Mouse (Mus musculus) liver, embryonic 13.5 days (tissue): ENCODE measurements at regions not wholly inside any gene's neighbourhood (a gene's known extent, or its start where the extent isn't known, plus 50 kb on each side); places are given as distances from the start of the nearest gene placed in this dataset.

Experiments used
- ATAC-seq: fragments of 200-750 bp; cut with Nextera tagmentation; 2 replicates; pipeline ENCODE4 v1.8.0; 2017; ENCODE audit warnings: low read depth, mild to moderate bottlenecking, moderate number of reproducible peaks, moderate library complexity
- DNase-seq: peaks from one replicate; pipeline ENCODE4 v3.0.0; 2022
- H3K27ac ChIP-seq: fragments of 300-500 bp; sonication (generic); 2 replicates; pipeline ENCODE4 v1.5.1; 2015; ENCODE audit warnings: moderate library complexity, mild to moderate bottlenecking, inconsistent platforms
- H3K27me3 ChIP-seq: fragments of 300-500 bp; sonication (generic); 2 replicates; pipeline ENCODE4 v1.6.1; 2015; ENCODE audit warnings: mild to moderate bottlenecking, inconsistent platforms
- H3K36me3 ChIP-seq: fragments of 300-500 bp; sonication (generic); 2 replicates; pipeline ENCODE4 v1.6.1; 2015; ENCODE audit warnings: mild to moderate bottlenecking, inconsistent platforms
- H3K4me1 ChIP-seq: fragments of 300-500 bp; sonication (generic); replicated peaks from 2 replicates; pipeline ENCODE4 v1.6.1; 2015; ENCODE audit warnings: inconsistent platforms
- H3K4me2 ChIP-seq: fragments of 300-500 bp; sonication (generic); 2 replicates; pipeline ENCODE4 v1.6.1; 2015; ENCODE audit warnings: inconsistent platforms, mild to moderate bottlenecking, moderate library complexity
- H3K4me3 ChIP-seq: fragments of 300-500 bp; sonication (generic); replicated peaks from 2 replicates; pipeline ENCODE4 v1.5.1; 2015; ENCODE audit warnings: mild to moderate bottlenecking, inconsistent platforms
- H3K9ac ChIP-seq: fragments of 300-500 bp; sonication (generic); 2 replicates; pipeline ENCODE4 v1.6.1; 2015; ENCODE audit warnings: mild to moderate bottlenecking, inconsistent platforms
- H3K9me3 ChIP-seq: fragments of 300-500 bp; sonication (generic); replicated peaks from 2 replicates; pipeline ENCODE4 v1.6.1; 2016; ENCODE audit warnings: inconsistent platforms
- WGBS: fragments of 180-500 bp; shearing (Covaris S2); methylation state at CpG from one replicate; pipeline ENCODE4 v1.1.7; 2015; ENCODE audit not compliant: insufficient replicate concordance; 5-methylcytosine and 5-hydroxymethylcytosine counted together

GRCm38 (mm10) chr2:115512891-115513290 is 68.6 kb upstream of the BC052040 start:
- no peaks in the 10 kb centered on the region for H3K36me3 ChIP-seq
- H3K27me3 ChIP-seq = no peaks in the 10 kb centered on the region
- no peaks in the 10 kb centered on the region for H3K9me3 ChIP-seq
- no peak overlapping the region for H3K4me2 ChIP-seq
- no peak overlapping the region for H3K9ac ChIP-seq
- 59% methylated on average over 8 of the region's 8 CpGs for WGBS
- ATAC-seq (no peak), DNase-seq (no peak)
- no peak overlapping the region for H3K4me3 ChIP-seq
- no peak overlapping the region for H3K27ac ChIP-seq
- H3K4me1 ChIP-seq = 0 out of 2 replicates have a peak, but pooled peaks cover 2% of the 10 kb centered on the region

DNA sequence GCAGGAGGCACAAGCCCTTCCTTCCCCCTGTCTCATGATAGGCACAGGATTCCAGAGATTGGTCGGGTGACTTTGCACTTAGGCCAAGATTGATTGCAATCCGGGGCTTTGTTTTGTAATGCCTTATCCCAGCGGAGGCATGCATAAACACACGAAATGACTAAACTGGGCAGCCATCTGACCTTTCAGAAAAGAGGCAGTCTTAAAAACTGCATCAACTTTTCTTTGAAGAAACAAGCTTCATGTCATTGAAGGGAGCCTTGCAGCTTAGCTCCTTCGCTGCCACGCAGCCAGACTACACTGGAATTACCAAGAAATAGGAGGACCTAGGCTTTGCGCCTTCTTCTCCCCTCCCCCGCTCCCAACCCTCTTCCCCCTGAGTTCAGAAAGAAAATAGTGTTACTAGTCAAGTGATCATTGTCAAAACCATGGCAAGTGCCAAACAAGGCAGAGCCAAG is 67.7 kb upstream of the BC052040 start:
- Histone ChIP-seq H3K27me3 (no peaks in the 10 kb centered on the region), H3K36me3 (no peaks in the 10 kb centered on the region), H3K4me2 (no peak overlapping the region), H3K9me3 (no peaks in the 10 kb centered on the region), H3K4me1 (0 out of 2 replicates have a peak, but pooled peaks cover 2% of the 10 kb centered on the region), H3K27ac (no peak overlapping the region), H3K4me3 (no peak overlapping the region), H3K9ac (no peak overlapping the region)
- ATAC-seq (no peak), DNase-seq (no peak)
- WGBS = 30% methylated on average over 8 of the region's 8 CpGs

DNA sequence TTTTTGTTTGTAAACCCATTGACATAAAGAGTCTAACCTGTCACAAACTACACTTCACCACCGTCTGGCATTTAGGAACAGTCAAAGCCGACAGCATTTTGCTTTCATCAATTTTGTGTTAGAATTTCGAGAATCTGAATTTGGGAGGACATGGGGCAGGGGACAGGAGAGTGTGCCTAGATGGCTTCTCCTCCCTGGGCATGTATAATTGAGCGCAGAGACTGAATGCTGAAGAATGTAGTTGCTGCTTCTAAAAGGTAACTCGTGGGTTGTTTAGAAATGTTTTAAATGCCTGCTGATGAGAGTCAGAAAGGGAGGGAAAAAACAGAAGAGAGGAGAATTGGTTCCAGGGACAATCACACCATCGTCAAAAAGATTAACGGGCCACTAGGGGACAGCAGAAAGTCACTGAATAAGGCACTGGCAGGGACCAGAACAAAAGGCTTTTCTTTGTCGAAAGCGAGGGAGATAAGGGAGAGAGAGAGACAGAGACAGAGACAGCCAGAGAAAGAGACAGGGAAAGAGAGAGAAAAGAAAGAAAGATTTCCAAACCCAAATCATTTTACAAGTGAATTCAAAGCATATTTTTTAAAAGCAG is 66.6 kb upstream of the BC052040 start:
- Histone ChIP-seq H3K4me3 (no peak overlapping the region), H3K27me3 (no peaks in the 10 kb centered on the region), H3K4me2 (no peak overlapping the region), H3K36me3 (no peaks in the 10 kb centered on the region), H3K4me1 (0 out of 2 replicates have a peak, but pooled peaks cover 2% of the 10 kb centered on the region), H3K27ac (no peak overlapping the region), H3K9me3 (no peaks in the 10 kb centered on the region), H3K9ac (no peak overlapping the region)
- DNase-seq (no peak), ATAC-seq (no peak)
- 17% methylated on average over 9 of the region's 9 CpGs for WGBS

GRCm38 (mm10) chr2:115515470-115515869 is 66.0 kb upstream of the BC052040 start:
- no peak overlapping the region for H3K4me3 ChIP-seq
- no peaks in the 10 kb centered on the region for H3K36me3 ChIP-seq
- no peak overlapping the region for H3K27ac ChIP-seq
- no peak overlapping the region for H3K9ac ChIP-seq
- 0 out of 2 replicates have a peak, but pooled peaks cover 2% of the 10 kb centered on the region for H3K4me1 ChIP-seq
- no peaks in the 10 kb centered on the region for H3K9me3 ChIP-seq
- H3K4me2 ChIP-seq = no peak overlapping the region
- ATAC-seq = no peak
- H3K27me3 ChIP-seq = no peaks in the 10 kb centered on the region
- whole genome bisulfite sequencing = 57% methylated on average over 6 of the region's 6 CpGs
- no peak for DNase-seq

DNA sequence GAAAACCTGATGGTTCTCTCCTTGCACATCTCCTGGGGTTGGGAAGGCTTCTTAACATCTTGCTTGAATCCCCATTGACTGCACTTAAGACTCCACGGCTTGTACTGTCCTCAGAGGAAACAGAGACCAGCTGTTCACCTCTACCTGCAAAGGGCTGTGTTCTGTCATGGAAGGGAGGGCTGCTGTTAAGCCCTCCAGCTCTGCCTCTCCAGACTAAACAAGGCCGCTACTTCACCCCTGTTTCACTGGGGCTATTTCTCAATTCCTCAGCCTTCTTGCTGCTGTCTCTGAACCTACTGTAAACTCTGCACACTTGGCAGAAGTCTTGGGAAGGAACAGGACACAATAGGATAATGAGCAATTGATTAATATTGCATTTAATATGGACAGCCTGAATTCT is 64.7 kb upstream of the BC052040 start:
- WGBS = 52% methylated on average over 2 of the region's 2 CpGs
- no peaks in the 10 kb centered on the region for H3K27me3 ChIP-seq
- no peak for ATAC-seq
- H3K4me1 ChIP-seq = 0 out of 2 replicates have a peak, but pooled peaks cover 2% of the 10 kb centered on the region
- H3K27ac ChIP-seq = no peak overlapping the region
- H3K36me3 ChIP-seq = no peaks in the 10 kb centered on the region
- H3K9me3 ChIP-seq = no peaks in the 10 kb centered on the region
- DNase-seq = no peak
- no peak overlapping the region for H3K4me3 ChIP-seq
- H3K4me2 ChIP-seq = no peak overlapping the region
- H3K9ac ChIP-seq = no peak overlapping the region

GRCm38 (mm10) chr2:115519974-115520373 is 61.5 kb upstream of the BC052040 start:
- no peaks in the 10 kb centered on the region for H3K4me1 ChIP-seq
- no peak overlapping the region for H3K9ac ChIP-seq
- ATAC-seq = 0 out of 2 replicates have a peak, but pooled peaks have one; percentile 36
- no peak overlapping the region for H3K27ac ChIP-seq
- no peak overlapping the region for H3K4me2 ChIP-seq
- H3K36me3 ChIP-seq = no peaks in the 10 kb centered on the region
- no peaks in the 10 kb centered on the region for H3K27me3 ChIP-seq
- no peak overlapping the region for H3K4me3 ChIP-seq
- no peak for DNase-seq
- WGBS = 57% methylated on average over 5 of the region's 5 CpGs
- no peaks in the 10 kb centered on the region for H3K9me3 ChIP-seq

- Histone ChIP-seq H3K36me3 (no peaks in the 10 kb centered on the region), H3K27ac (no peak overlapping the region), H3K4me2 (no peak overlapping the region), H3K9ac (no peak overlapping the region), H3K4me3 (no peak overlapping the region), H3K27me3 (no peaks in the 10 kb centered on the region), H3K4me1 (no peaks in the 10 kb centered on the region), H3K9me3 (no peaks in the 10 kb centered on the region)
- ATAC-seq (peak; percentile 55), DNase-seq (no peak)
- 46% methylated on average over 10 of the region's 10 CpGs for WGBS
These were observed 60.9 kb upstream of the BC052040 start for GRCm38 (mm10) chr2:115520413-115521139.

GRCm38 (mm10) chr2:115529878-115530277 is 51.6 kb upstream of the BC052040 start:
- no peaks in the 10 kb centered on the region for H3K4me1 ChIP-seq
- H3K9ac ChIP-seq = no peak overlapping the region
- 71% methylated on average over 2 of the region's 2 CpGs for WGBS
- ATAC-seq = no peak
- no peak for DNase-seq
- no peak overlapping the region for H3K4me2 ChIP-seq
- no peaks in the 10 kb centered on the region for H3K9me3 ChIP-seq
- H3K4me3 ChIP-seq = no peak overlapping the region
- no peaks in the 10 kb centered on the region for H3K27me3 ChIP-seq
- no peak overlapping the region for H3K27ac ChIP-seq
- H3K36me3 ChIP-seq = no peaks in the 10 kb centered on the region
